Mouse (Mus musculus) c-Kit-positive CD71-negative TER-119-negative erythroid progenitor cells, embryonic 14.5 days (primary cell): Measurements from ENCODE around the gene Hhat.

ENCODE experiments used
- DNase-seq: peaks from one replicate; pipeline ENCODE4 v3.0.0-alpha.2; 2013; ENCODE audit warnings: low read depth

Gene Hhat

GRCm38 (mm10) chr1:192555516-192555915 is 215.5 kb downstream of the Hhat start:
- DNase-seq = no peak

DNA sequence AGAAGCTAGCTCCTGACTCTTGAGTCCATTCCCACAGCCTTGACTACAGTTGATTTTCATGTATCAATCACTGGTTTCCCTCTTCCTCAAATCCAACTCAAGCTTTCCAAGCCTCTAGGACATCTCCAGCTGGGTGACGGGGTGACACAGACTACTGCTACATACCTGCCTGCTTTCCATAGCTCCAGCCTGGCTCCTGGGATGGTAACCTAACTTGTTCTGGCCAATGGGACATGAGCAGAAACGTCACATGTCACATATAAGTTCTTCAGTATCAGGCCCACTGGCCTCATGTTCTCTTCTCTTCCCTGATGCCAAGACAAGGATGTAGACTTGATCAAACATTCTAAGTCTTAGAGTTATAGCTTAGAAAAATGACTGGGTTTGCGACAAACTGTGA is 220.5 kb downstream of the Hhat start:
- no peak for DNase-seq

DNA sequence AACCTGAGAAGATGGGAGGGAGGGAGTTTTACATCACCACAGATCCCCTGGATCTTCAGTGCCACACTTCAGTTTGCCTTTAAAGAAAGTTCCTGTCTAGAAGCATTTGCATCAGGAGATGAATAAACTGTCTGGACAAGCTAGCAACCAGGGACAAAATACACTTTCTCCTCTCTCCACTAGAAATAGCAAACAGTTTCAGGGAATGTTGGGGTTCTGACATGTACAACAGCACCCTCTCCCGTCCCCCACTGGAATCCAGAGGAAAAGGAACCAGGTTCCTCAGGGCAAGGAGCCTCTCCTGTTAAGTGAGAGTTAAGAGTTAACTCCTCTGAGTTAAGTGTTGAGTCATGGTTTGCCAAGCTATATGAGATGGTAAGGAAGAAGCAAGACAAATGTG is 224.2 kb downstream of the Hhat start:
- no peak for DNase-seq

- DNase-seq = no peak
Observed at GRCm38 (mm10) chr1:192544901-192545300, 226.1 kb downstream of the Hhat start.

GRCm38 (mm10) chr1:192544091-192544490 is 226.9 kb downstream of the Hhat start:
- no peak for DNase-seq

DNA sequence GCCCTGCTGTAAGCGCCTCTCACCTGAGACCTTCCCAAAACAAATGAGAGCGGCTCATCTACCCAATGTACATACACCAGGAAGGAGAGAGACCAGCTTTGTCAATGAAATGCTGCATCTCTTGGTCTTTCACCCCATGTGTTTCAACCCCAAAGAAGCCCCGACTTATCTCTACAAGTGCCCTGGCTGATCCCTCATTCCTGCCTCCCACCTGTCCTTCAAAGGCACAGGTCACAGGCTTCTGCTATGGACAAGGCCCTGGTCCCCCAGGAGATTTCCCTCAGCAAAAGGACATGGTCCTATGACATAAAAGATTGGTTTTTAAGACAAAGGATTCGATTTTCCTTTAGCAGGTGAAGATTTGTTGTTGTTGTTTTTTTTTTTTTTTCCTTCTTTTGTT is 227.3 kb downstream of the Hhat start:
- DNase-seq = no peak

DNA sequence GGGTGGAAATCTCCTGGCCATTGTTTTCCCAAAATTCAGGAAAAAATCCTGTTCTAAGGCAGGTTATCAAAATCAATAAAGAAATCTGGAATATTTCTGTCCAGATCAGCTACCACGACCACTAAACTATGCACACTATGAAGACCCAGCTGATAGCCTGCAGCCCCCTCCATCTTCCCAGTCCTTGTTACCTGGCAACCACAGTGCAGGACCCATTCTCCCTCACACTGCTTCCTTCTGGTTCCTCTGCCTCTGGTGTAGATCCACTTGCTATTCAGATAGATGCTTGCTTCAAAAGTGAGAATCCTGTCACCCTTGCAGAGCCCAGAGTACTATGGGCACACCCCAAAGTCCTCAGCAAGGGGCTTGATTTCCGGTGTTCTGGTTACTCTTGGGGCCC is 228.9 kb downstream of the Hhat start:
- DNase-seq = no peak

GRCm38 (mm10) chr1:192537169-192537568 is 233.9 kb downstream of the Hhat start:
- no peak for DNase-seq

DNA sequence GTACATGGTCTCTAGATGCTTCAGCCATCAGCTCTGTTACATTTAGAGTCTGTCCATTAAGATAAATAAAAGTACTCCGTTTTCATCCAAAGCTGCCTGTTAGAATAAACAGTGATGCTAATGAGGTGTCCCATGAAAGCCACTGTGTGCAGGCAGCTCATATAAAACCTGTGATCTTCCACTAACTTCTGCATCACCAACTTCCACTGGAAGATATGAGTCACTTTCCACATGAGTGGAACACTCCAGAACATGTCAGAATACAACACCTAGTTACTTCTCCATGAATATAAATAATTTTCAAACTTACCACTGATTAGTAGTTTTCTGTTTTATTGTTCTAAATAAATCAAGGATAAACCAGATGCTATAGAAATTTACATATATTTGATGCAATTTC is 234.6 kb downstream of the Hhat start:
- DNase-seq = no peak

- DNase-seq = no peak
Observed at GRCm38 (mm10) chr1:192533016-192533415, 238.0 kb downstream of the Hhat start.

DNA sequence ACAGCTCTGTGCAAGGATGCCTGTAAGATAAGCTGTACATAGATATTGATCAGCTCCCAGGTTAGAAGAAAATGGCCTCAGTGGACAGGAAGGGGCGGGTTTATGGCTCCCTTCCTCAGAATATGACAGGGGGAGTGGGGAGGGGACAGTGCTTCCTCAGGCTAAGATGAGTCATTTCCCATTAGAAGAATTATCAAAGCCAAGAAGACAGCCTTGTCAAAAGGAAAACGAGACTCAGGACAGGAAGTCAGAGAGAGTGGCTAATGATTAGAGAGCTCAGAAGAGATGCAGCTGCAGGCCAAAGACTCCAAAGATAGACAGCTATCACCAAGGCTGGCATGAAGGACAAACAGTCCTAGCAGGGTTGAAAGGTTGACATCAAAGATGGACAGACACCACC is 238.8 kb downstream of the Hhat start:
- no peak for DNase-seq

GRCm38 (mm10) chr1:192531490-192532146 is 239.4 kb downstream of the Hhat start:
- no peak for DNase-seq

DNA sequence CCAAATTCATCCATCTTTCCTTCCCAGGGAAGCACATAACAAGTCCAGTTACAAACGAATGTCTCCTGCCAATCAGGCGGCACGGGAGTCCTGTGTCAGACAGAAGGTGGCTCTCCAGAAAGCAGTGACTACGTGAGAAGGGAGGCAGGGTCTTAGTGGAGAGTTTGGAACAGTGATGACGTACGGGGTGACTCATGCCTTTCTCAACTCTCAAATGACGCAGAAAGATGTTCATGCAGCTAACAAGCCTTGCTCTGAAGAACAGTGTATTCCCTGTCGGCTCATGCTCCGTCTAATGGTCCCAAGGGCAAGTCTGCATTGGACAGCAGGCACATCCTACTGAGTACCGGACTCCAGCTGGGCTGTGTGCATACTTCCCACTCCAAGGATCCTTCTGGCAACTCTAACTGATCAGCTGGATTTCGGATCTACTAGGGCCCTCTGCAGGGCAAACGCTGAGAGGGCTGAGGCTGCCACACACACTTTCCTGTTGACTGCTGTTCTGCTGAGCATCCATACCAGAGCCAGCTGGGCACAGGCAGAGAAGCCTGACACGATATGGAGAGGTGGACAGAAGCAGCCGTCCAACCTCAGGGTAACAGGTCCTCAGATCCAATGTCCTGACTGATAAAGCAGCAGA is 245.2 kb downstream of the Hhat start:
- no peak for DNase-seq

GRCm38 (mm10) chr1:192522376-192523178 is 248.4 kb downstream of the Hhat start:
- no peak for DNase-seq

GRCm38 (mm10) chr1:192520836-192521435 is 250.1 kb downstream of the Hhat start:
- DNase-seq = no peak

DNA sequence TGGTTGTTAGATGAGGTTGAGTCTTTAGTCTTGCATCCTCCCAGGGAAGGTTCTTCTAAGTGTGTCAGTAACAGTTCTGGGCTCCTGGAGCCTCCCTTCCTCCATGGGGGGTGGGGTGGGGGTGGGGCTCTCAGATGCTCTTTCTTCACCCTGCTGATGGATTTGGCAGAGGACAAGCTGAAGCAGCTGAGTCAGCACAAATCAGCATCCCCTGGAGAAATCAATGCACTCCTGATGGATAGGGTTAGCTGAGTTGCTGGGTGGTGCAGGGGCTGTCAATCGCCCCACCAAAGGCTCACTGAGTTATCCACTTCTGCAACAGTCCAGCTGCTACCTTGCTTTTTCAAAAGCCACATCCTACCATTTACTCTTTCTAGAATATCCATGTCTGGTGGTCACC is 251.3 kb downstream of the Hhat start:
- no peak for DNase-seq

DNA sequence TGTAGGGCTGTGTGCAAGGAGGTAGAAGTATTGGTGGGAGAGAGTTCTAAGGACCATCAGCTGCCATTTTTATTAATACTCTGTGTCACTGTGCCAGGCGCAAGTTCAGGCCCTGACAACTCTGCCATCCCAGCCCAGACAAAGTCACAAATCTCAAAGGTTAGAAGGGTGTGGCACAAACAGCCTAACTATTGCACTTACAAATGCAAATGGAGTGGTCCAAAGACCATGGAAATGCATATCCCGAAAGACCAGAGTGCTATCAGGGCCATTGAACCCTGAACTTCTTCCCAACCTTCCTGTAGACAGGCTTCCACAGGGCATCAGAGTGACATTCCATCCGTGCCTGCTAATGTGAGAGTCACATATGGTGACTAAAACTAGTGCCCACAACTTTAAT is 255.7 kb downstream of the Hhat start:
- no peak for DNase-seq

DNA sequence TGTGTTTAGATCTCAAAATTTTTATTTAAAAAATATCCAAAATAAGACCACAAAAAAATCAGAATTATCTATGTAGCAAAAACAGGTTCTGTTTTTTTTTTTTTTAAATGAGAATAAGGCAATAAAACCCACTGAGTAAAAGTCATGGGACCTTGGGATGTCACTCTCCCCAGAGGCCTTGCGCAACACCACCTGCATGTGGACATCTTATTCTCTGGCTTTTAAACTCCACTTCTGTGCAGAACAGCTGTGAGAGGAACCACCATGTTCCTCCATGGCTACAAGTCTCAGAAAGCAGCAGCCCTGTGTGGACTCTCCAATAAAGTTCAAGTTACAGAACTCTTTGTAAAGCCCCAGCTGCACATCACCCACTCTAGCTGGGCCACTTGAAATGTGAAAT is 258.2 kb downstream of the Hhat start:
- DNase-seq = no peak

- no peak for DNase-seq
Observed at GRCm38 (mm10) chr1:192503651-192504050, 267.4 kb downstream of the Hhat start.

- no peak for DNase-seq
Observed at GRCm38 (mm10) chr1:192502835-192503234, 268.2 kb downstream of the Hhat start.

DNA sequence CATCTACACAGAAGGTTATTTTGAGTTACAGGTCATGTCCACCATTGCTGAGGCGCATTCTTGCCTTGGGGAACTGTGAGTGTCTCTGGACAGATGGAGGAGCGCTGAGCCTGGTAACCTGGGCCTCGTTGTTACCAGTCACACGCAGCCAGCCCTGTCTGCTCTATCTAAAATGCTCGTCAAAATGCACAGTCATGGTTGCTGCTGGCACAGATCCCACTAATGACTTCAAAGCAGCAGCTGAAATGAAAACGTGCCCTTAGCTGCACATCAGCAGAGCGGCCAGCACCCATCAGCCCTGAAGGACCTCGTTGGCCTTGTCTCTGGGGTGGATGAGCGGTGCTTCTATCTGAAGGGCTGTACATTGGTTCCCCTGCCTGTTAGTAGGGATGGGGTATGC is 269.0 kb downstream of the Hhat start:
- DNase-seq = no peak

- DNase-seq = no peak
Observed at GRCm38 (mm10) chr1:192497505-192497904, 273.5 kb downstream of the Hhat start.
